Mouse (Mus musculus): ENCODE results near the gene Exoc6. TPM values are rescaled to one million over a fixed set of nuclear protein-coding genes. Genes with fewer than 3 reads are reported as not detected.

Exoc6 gene
- 10 to 100 TPM; 24.2 to 24.3 TPM for total RNA-seq (2023)

DNA sequence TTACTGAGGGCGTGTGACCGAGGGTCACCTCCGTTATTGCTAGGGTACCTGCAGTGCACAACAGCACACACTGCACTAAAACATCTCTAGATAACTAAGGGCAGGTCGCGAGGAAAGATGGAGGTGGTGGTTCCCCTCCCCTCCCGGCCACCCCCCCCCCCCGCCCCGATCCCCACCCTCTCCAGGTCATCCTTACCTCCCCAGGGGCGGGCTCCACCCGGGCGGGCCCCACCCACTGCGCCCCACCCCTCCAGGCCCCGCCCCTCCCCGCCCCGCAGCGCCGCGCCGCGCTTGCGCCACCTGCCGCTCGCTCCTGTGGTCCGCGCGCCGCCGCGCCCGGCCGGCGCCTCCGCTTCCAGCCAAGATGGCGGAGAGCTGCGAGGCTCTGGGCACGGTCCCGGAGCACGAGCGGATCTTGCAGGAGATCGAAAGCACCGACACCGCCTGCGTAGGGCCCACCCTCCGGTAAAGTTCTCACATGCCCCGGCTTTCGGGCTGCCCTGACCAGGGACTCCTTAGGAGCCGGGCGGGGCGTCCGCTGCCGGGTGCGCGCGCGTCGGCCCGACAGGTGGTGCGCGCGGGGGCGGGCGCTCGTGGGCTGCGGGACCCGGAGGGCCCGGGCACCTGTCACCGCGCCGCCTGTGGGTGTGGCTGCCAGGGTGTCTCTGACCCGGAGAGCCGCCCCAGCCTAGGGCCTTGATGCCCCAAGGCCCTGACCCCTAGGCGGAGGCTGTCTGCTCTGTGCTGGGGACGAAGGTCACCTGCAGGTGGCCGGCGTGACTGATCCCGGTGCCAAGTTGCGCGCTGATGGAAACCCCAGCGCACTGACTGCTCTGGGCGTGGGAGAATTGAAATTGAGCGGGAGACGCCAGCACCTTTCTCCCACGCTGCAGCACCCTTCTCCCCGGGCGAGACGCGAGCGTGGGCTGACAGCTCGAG is at the start of gene Exoc6:
Gene Exoc6 (plus strand): TSS at position 318 of the 939 bp plus-strand sequence.

DNA sequence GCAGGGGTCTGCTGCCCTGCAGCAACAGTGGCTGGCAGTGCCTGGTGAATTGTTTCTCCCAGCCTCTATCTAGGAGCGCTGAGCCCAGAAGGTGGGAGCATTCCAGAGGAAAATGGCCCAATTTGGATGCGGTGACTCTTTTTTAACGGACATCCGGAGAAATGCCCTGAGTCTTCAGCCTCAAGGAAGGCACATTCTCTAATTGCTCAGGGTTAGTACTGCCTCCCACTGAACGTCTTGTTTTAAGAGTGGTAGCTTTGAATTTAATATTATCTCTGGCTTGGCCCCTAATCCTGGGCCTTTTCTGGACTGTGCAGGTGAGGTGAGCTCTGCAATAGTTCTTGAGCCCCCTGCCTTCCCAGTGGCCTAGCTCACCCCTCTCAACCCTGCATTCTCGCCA is 135.1 kb downstream of the Exoc6 start, which contains the start of gene Cyp26c1:
Gene Cyp26c1 (plus strand): TSS at position 301 of the 400 bp plus-strand sequence.

DNA sequence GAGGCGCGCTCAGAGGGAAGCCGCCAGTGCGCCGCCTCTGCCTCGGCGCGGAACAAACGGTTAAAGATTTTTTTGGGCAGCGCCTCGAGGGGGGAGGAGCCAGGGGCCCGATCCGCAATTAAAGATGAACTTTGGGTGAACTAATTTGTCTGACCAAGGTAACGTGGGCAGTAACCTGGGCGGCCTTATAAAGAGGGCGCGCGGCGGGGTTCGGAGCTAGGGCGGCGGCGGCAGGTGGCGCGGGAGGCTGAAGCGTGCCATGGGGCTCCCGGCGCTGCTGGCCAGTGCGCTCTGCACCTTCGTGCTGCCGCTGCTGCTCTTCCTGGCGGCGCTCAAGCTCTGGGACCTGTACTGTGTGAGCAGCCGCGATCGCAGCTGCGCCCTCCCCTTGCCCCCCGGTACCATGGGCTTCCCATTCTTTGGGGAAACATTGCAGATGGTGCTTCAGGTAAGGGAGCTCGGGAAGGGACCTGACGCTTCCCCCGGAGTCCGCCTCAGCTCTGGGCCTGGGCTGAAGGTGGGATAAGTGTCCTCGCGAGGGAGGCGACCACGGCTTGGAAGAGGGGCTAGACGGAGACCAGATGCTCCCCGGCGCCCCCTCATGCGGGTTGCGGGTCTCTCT is 147.5 kb downstream of the Exoc6 start, which contains the start of gene Cyp26a1:
Gene Cyp26a1 (plus strand): TSS at position 148 of the 622 bp plus-strand sequence.

Other genes with a start within 250 kb of the Exoc6 start
- 10 to 100 TPM; 43.1 to 43.3 TPM for gene Ide, start 212.6 kb upstream of the Exoc6 start, total RNA-seq (2023)
- gene Kif11, start 174.0 kb upstream of the Exoc6 start, total RNA-seq (2023), result 1 to 10 TPM; 2.2 to 6.8 TPM
- gene Hhex, start 115.6 kb upstream of the Exoc6 start, total RNA-seq (2023), result 1 to 10 TPM; 1.0 to 2.7 TPM
- gene Cyp26c1, start 135.2 kb downstream of the Exoc6 start, total RNA-seq (2023), result under 1 TPM in 1 of 2 experiments, not detected in 1; 0.52 TPM
- not detected for gene Cyp26a1, start 147.4 kb downstream of the Exoc6 start, total RNA-seq (2023)

All from T-cell, adult 66 days (primary cell).